Mouse (Mus musculus) gastrocnemius, postnatal 25 days (tissue): ENCODE data around the gene Klf6. TPM values are rescaled to one million over a fixed set of nuclear protein-coding genes. Genes with fewer than 3 reads are reported as not detected.

Experiments
- DNase-seq: peaks from one replicate; pipeline ENCODE4 v3.0.0; 2022
- microRNA-seq, 2 experiments: library from miRNA; unstranded; fragments of <30 nt; microRNA quantifications; one replicate each; pipeline ENCODE4 v1.2.0; 2021; ENCODE audit warnings: borderline replicate concordance in 2 of 2
- total RNA-seq, 2 experiments: library from RNA; stranded (reverse); gene quantifications; 1 replicate in 1 of 2; 2 replicates in 1 of 2; pipeline ENCODE4 v1.2.3; 2021

Klf6 gene
- total RNA-seq, 2 experiments from 2014 or later: 22.0 to 23.9 TPM

GRCm38 (mm10) chr13:5897176-5897959, 36.1 kb downstream of the Klf6 start:
- no peak for DNase-seq

- DNase-seq: peak; percentile 6
Observed at GRCm38 (mm10) chr13:5899021-5899420, 37.7 kb downstream of the Klf6 start.

GRCm38 (mm10) chr13:5899641-5900040, 38.4 kb downstream of the Klf6 start:
- DNase-seq: no peak

- DNase-seq: no peak
Observed at GRCm38 (mm10) chr13:5913201-5913600, 51.9 kb downstream of the Klf6 start.

GRCm38 (mm10) chr13:5917360-5917759, 56.1 kb downstream of the Klf6 start:
- DNase-seq: no peak

GRCm38 (mm10) chr13:5919966-5920365, 58.7 kb downstream of the Klf6 start:
- DNase-seq: no peak

Small RNA genes within 50 kb of the gene (microRNA-seq; reads per million reads assigned to microRNA genes)
- gene Gm26043: 0 reads per million in 2 experiments
